In the genomic region with DNA sequence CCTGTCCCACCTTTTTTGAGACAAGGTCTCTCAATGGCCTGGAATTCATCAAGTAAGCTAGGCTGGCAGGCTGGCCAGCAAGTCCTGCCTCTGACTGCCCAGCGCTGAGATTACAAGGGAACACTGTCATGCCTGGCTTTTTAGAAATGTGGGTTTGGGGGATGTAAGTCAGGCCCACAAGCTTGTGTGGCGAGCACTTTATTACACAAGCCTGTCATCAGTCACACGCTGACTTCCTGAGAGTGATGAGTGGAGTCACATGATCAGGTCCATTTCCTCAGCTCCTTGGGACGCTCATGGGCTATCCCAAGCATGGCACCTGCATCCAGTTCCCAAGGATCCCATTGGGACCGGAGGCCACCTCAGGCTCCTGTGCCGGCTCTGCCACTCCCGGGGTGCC, we compare ENCODE assay signal across 11 mouse cellular contexts.
"Had no signal": no experiment of that assay in that cellular context is flagged by ENCODE, and none has a peak within 500 bp of the region (broad histone marks: within the 10 kb centered on the region; RNA-seq: fewer than 3 reads in every experiment).

No protein-coding gene starts in this region.

- ATAC-seq: liver, postnatal 0 days; lung, postnatal 0 days; midbrain, embryonic 15.5 days had no signal

- DNase-seq: kidney, postnatal 10 days; kidney, postnatal 36 days; layer of hippocampus, postnatal 36 days; liver, postnatal 0 days; lung, embryonic 14.5 days; retina, postnatal 1 day; right cerebral cortex, postnatal 25 days; spleen, adult 18-20 months; thymus, postnatal 36 days had no signal
